Mouse (Mus musculus) embryo, embryonic 10 days (tissue): Measurements from ENCODE around the gene Acad9.

Experiments
- DNase-seq: peaks from one replicate; pipeline ENCODE4 v3.0.0-alpha.2; 2015; ENCODE audit warnings: low spot score

The Acad9 gene

DNA sequence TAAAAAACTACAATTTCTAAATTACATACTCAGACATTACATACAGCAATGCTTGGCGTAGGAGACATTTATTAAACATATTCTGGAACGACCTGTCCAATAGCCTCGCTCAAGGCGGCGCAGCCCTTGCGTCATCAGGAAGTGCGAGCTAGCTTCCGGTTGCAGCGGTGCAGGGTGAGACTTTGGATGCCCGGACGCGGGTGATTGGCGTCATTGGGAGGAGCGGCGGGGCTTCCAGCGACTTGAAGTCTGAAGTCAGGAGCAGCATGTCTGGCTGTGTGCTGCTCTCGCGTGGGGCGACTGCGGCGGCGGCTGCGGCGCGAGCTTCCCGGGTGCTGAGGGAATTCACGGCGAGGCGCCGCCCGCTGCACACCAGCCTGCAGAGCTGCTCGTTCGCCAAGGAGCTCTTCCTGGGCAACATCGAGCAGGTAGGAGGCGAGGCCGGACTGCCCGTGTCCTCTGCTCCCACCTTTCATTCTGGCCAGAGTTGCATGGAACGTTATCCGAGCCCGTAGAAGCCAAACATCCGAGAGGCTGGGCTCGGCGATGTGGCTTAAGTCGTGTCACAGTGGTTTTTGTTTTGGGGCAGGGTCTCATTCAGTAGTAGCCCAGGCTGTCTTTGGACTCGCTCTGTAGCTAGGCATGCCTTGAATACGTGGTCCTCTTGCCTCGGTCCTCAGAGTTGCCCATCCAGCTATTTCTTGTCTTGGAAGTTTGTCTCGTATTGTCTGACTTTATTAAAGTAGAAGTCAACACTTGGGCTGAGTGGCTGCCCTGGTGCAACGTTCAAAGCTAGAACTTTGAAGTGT, at the start of gene Acad9:
Gene Acad9, plus strand, starts transcription at position 137 of the 809 bp plus-strand sequence.
- peak; percentile 99 for DNase-seq

DNA sequence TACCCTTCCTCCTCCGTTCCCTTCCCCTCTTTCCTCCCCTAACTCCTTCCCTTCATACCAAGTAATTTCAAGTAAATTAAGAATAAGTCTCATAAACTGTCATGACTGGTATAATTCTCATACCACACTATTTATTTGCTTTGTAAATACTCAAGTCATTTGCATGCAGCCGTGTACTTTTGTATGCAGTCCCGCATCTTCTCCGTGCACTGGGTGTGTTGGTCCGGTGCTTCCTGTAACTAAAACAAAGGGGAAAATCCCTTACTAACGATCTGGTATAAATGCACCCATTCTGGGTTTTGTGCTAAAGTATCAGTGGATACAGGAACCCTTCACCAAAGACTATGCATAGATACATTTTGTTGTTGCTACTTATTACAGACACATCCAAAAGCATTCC, 40.0 kb upstream of the Acad9 start:
- DNase-seq: no peak

DNA sequence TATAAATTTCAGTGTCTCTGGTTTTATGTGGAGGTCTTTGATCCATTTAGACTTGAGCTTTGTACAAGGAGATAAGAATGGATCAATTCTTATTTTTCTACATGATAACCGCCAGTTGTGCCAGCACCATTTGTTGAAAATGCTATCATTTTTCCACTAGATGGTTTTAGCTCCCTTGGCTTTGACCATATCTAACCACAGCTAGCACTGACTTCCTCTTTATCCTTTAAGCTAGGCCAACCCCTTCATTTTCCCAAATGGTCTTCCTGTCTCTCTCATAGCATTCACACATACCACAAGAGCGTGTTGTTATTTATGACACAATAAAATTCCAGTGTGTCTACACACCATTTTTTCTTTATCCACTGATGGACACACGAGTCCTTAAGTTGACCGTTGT, 35.8 kb upstream of the Acad9 start:
- DNase-seq: no peak

DNA sequence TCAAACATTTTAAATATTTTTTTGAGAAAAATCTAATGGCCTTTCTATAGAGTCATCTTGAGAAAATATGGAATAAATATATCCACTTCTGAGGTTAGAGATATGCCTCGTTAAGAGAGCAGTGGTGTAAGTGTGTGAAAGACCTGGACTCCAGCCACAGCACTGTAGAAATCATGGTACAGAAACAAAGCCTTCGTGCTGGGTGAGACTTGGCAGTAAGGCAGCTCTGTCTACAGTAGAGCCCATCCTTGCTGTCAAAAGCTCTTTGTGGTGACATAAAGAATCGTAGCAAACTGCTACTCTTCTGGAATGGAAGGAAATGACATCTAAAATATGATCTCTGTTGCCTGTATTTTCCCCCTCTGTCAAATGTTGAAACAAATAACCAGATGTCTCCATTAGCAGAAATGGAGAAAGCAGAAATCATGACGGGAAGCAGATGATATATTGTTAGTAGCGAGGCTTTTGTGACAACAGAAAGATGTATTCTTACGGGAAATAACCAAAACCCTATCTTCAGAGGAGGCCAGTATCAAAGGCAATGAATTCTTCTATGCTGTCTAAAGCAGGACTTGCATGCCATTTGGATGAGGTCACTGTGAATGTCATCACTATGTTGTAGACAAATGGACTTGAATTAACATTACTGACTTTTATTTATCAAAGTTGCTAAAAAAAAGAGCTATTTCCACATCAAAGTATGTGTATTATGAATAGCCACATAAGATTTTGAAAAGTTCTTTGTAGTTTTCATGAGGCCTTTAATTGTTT, 33.9 kb upstream of the Acad9 start:
- DNase-seq: peak; percentile 21

DNA sequence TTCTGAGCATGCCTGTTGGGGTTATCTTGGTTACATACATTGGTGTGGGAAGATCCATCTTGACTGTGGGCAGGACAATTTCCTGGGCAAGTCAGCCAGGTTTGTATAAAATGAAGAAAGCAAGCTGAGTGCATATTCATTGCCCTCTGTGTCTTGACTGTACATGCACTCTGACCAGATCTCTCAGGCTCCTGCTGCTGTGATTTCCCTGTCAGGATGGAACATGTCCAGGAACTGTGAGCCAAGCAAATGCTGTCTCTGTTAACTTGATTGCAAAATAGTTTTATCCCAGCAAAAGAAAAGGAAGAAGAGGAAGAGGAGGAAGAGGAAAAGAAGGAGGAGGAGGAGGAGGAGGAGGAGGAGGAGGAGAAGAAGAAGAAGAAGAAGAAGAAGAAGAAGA, 21.3 kb upstream of the Acad9 start:
- DNase-seq: no peak

DNA sequence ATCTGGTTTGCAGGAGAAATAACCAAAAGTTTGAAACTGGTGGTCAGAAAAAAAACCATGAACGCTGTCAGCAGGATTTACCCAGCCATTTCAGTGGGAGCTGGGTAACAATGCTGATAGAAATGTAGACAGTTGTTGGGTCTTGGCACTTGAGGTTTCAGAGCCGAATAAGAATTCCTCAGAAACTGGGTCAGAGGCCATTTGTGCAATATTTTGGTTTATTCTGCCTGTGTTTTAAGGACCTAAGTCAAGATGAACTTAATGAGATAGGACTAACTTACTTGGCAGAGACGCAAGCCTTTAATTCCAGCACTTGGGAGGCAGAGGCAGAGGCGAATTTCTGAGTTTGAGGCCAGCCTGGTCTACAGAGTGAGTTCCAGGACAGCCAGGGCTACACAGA, 20.7 kb upstream of the Acad9 start:
- DNase-seq: no peak

DNA sequence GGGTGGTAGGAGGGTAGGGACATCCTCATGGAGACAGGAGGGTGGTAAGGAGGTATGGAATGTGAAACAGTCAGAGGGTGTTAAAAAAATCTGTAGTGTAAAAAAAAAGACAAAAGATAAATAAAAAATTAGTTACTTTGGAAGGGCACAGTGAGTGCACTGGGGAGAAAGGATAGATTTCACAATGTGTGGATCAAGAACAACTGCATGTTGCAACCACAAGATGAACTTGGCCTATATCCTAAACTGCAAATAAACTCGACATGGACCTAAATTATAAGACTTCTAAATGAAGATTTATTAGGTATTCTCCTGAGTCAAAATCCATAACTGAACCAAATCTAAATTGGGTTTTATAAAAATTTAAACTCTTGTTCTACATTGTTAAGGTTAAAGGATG, 16.7 kb upstream of the Acad9 start:
- no peak for DNase-seq

DNA sequence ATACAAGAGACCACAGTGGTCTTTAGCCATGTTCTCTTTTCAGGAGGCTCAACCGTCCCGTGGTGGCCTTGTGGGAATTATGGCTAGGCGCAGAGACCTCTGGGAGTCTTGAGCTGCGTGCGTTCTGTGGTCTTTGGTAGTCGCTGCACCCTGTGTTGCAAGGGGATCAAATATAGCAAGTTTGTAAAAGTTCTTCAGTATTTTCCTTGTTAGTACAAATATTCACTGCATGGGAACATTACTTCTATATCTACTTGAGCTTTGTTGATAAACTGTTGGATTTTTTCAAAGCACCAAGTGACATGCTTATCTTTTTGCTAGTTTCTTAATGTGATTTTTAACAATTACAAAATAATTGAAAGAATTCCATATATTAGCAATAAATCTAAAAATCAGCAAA, 12.3 kb upstream of the Acad9 start, which contains the start of gene Ccdc144b:
Gene Ccdc144b, minus strand, starts transcription at position 101 of the 400 bp plus-strand sequence.
- DNase-seq: no peak

DNA sequence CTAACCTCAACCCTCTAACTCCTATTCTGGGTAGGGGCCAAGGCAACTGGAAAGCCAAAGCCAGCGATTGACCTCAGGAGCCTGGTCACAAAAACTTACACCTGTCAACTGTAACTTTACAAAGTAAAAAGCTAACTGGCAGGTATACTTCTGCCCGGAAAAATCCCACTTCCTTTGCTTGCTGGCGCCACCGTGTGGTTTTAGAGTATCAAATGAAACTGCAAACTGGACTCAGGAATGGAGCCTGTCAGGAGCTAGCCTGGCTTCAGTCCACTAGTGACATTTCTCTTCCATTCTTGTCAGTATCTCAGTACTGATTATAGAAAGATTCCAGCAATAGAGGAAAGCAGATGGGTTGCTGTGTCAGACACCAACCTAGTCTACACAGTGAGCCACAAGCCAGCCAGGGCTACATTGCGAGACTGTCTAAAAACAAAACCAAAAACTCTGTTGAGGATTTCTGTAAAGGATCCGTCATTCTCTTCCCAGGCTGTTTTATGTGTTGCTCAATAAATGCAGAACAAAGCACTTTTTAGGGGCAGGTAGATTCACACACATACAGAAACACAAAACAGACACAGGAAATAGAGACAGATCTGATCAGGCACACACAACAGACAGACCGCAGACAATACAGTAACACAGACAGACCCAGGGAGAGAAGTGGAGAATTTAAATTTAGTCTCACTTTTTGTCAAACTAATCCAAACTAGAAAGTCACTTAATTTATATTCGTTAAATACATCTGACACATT, 5.5 kb upstream of the Acad9 start:
- DNase-seq: peak; percentile 76

DNA sequence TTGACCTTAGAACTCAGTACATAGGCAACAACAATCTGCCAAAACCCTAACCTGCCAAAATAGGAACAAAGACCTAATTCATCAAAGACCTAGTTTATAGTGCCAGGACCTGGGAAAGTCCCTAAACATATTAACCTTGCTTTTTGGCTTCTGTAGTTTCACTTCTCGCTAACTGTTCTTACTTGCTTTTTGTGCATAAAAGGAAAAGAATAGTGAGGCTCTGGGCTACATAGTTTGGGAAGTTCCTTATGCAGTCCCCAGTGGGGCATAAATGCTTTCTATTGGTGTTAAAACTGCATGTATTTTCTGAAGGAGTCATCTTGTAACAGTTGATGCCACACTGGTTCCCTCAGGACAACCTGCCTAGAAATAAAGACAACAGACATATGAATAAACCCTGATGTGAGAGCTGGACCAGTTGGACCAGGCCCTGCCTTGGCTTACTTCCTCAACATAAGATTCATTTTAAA, 1.2 kb upstream of the Acad9 start:
- DNase-seq: no peak

DNA sequence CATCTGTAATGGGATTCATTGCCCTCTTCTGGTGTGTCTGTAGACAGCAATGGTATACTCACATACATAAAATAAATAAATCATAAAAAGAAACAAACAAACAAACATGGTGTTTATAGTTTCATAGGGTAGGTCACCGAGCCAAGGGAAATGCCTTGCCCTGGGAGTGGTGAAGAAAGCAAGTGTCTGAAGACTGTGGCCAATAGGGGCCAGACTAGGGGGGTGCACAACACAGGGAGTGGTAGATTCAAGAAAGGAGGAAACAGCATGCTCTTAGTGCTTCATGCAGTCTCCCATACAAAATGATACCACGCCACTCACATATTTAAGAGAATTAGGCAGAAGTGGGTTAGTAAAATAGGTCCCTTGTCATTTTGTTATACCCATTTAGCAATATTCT, 613 bp upstream of the Acad9 start:
- no peak for DNase-seq

DNA sequence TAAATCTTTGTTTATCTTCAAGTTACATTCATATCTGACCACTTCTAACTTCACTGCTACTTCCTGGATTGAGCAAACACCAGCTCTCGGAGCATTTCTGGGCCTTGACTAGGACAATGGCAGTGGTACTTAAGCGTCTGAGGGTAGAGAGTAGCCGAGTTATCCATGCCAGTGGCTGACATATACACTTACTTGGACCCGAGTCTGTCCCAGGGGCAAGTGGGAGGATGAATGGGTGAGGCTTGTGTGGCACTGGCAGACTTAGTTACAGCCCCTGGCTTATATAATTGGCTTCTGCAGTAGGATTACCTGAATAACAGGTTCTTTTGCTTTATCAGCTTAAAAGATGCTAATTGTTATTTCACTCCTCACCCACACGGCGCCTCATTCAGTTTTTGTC, 2.0 kb downstream of the Acad9 start:
- no peak for DNase-seq

DNA sequence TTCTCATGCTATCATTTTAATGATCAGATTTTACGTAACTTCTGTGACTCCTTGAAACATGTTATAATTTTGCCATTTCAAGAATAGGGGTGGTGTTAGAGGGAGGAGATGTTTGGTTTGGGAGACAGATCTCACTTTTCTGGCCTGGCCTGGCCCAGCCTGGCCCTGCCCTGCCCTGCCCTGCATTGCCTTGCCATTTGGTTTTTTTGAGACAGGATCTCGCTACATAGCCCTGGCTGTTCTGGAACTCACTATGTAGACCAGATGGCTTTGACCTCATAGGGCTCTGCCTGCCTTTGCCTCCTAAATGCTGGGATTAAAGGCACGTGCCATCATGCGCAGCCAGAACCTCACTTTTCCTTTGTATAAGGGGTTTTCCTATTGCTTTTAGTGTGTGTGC, 4.7 kb downstream of the Acad9 start:
- no peak for DNase-seq

DNA sequence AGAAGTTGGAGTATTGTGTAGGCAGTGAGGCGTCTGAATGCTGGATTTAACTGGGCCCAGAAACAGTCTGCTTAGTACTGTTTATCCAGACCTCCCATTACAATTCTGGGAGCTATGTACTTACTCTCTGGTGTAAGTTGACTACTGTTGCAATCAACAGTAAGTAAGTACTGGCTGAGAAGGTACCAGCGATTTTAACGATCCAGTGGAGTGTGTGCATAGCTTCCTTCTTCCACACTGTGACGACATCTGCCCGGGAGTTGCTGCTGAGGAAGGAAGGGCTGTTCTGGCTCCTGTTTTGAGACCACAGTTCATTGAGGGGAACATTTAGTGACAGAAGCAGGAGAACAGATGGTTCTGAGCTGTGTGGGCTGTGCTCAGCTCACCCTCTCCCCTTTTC, 5.3 kb downstream of the Acad9 start:
- DNase-seq: no peak

DNA sequence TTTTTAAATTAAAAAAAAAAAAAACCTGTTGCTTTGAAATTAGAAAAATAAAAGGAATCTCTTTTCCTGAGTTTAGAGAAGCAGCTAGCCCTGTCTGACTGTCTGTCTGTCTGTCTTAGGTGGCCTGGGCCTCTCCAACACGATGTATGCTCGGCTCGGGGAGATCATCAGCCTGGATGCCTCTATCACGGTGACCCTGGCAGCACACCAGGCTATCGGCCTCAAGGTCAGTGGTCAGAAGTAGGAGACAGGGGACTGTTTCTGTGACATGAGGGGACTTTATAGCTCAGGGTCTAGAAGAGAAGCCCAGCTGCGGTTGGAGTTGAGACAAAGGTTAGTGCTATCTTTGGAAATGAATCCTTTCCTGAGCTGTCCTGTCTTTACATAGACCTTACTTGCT, 8.5 kb downstream of the Acad9 start:
- no peak for DNase-seq

DNA sequence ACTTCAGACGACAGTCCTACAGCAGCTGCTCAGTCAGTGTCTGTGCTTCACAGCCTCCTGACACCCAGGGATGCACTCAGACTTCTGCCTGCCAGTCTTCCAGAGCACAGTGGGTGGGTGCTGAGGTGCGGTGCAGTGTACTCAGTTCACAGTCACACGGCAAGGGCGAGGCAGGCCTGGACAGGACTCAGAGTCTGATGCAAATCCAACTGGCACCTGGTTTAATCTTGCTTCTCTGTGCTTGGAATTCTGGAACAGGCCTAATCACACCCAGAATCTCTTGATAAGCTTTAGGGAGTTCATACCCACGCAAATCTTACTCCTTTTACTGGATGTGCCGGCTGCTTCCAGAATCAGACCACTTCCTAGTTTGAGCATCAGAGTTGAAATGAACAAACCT, 9.7 kb downstream of the Acad9 start:
- DNase-seq: no peak

DNA sequence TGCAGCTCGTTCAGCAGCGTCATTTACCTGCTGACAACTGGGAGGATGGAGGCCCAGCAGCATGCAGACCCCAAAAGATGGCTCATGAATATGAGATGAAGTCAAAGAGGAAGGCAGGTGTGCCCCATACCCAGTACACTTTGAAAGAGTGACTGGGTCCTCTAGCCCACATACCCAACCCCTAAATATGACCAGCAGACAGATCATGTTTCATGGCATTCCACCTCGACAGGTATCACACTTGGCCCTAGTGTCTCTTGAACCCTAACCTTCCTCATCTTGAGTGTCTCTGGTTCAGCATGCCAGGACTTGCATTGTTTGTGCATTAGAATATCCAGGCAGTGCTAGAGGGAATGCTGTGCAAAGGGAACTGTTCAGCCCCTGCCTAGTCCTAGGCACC, 11.6 kb downstream of the Acad9 start:
- DNase-seq: no peak

DNA sequence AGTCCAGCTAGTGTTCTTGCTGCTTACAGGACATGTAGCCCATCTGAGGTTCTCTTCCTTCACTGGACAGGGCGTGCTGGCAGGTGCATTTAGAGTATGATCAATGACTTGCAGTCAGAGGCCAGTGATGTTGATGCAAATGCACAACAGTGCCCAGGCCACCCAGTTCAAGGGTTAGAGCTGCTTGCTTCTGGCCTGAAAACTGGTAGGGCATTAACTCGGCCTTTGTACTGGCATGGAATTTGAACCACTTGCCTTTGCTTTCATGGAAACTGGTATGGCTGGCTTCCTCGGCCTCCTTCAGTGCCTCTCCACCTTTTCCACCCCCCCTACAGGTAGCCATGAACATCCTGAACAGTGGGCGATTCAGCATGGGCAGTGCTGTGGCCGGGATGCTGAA, 14.1 kb downstream of the Acad9 start:
- DNase-seq: no peak

DNA sequence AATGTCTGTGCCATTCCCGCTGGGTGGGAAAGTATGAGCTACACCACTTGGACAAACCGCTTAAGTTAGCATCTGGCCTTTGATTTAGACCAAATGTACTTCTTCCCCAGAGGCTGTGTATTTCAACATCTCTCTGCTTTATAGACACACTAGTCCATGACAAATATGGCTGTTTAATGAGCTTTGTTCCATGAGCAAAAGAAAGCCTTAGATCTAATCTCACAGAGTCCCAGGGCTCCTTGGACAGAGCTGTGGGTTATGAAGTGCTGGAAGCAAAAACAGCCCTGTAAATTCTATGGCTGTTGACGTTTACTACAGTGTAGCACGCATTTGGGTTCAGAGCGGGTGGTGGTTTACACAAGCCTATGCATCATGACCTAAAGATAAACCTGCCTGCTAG, 15.0 kb downstream of the Acad9 start:
- no peak for DNase-seq

DNA sequence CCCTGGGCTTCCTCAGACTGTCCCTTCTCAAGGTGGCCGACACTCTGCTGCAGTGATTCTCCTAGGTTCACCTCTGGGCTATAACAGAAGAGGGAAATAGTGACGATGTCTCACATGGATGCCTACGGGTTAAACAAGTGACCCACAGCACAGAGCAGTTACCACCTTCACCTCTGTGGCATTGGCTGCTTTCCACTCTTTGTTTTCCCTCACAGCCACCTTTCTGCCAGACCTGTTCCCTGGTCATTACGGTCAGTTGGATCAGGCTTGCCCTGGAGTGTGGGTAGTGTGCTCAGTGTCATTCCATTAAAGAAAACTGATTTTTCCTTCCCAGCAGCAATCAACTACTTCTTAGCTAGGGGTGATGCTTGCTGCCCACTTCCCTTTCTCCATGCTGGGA, 17.1 kb downstream of the Acad9 start:
- DNase-seq: no peak

DNA sequence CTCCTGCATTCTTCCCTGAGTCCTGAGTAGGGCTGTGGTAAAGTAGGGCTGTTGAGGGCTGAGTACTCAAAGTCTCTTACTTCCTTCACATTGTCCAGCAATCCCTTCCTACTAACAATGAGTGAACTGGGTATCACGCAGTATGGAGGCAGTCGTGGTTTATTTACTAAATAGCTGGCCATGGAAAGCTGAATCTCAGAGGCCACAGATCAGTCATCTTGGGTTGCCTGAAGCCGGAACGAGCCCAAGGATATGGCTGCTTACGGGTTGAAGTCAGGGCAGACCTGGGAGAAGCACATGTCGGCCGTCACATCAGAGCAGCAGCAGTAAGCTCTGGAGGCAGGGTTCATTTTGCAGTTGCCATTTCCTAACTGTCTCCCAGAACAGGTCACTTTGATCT, 17.6 kb downstream of the Acad9 start:
- DNase-seq: no peak

DNA sequence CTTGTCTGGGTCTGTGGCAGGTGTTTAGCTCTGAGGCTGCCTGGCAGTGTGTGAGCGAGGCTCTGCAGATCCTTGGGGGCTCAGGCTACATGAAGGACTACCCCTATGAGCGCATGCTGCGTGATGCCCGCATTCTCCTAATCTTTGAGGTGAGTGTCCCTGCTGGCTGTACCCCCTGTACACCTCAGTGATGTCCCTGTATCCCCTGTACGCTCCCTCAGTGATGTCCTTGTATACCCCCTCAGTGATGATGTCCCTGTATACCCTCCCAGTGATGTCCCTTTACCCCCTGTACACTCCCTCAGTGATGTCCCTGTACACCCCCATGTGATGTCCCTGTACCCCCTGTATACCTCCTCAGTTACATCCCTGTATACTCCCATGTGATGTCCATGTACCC, 19.6 kb downstream of the Acad9 start:
- no peak for DNase-seq

DNA sequence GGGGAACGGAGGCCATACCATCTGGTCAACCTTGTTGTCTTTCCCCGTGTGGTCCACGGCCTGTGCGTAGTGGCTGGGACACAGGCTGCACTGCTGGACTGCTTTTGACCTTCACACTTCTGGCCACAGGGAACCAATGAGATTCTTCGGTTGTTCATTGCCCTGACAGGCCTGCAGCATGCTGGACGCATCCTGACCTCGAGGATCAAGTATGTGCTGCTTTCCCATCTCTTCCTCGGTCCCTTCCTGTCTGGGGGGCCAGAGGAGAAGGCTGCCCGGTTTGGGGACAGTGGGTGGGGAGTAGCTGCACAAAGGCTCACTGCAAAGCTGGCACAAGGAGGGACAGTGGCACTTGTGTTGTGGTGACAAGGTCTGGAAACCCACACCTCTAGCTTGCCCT, 21.8 kb downstream of the Acad9 start:
- no peak for DNase-seq
